Mouse (Mus musculus) cerebellum, postnatal 4 days (tissue): ENCODE results near the gene Gm2310.
"Not testable (repeated sequence)": the region's sequence is repeated elsewhere in the genome, so short reads cannot be mapped to it uniquely, and the experiment has no call there.

ENCODE experiments used
- DNase-seq, 2 experiments: peaks; one replicate each; pipeline ENCODE4 v3.0.0; 2022; ENCODE audit warnings: low spot score in 2 of 2, mixed read lengths in 1 of 2

Gene Gm2310

GRCm38 (mm10) chr15:8519853-8520252 lies at the start of gene Gm2310:
Gene Gm2310, minus strand, starts transcription at chr15:8519953.
- DNase-seq: not testable (repeated sequence)

GRCm38 (mm10) chr15:8568645-8569528 lies 49.1 kb upstream of the Gm2310 start:
- DNase-seq: peak; percentile 29 to 70

GRCm38 (mm10) chr15:8568286-8568644 lies 48.5 kb upstream of the Gm2310 start:
- DNase-seq: no peak

DNA sequence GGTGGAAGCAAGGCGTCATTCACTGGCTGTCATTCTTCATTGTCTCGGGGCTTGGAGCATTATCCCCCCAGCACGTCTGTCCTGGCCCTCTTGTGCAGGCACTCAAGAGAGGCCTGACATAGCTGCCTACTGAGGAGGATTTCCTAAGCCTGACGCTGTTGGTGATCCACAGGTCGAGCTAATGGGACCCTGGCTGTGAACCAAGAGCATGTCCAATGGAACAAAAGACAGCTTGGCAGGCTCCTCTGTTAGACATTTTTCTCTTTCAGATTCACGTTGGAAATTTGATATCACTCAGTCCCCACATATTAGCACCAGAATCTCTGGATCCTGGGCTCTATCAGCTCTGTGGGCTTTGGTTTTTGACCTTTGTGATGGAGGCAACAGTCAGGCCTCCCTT lies 45.7 kb upstream of the Gm2310 start:
- DNase-seq: no peak

- no peak for DNase-seq
Observed at GRCm38 (mm10) chr15:8564331-8564730, 44.6 kb upstream of the Gm2310 start.

DNA sequence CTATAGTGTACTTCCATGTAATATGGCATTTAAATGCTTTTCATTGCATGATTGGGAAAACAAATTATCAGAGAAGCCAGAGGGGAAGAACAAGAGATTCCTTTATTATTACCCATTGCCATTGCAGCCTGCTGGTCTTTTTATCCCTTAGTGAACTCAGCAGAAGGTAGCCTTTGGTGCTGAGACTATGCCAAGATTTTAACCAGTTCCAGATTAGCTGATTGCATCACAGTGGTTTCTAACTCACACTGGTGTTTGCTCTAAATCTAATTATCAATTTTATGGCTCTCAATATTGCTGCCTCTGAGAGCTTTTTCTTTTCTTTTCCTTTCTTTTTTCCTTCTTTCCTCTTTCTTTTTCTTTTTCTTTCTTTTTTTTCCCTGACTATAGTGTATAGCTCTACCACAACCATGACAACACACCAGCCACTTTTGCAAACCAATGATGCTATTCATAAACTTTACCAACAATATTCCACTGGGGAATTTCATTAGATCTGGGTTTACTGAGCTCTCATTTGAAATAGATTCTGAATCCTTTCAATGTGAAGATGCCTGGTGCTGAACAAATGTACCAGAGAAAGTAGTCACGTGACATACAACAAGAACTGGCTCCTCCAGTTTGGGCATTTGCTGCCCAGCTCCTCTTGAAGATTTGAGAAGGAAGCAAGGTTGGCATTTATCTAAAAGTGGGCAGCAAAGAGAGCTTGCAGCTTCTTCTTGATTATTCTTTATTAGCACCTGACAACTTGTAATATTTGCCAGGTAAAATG lies 43.9 kb upstream of the Gm2310 start:
- DNase-seq: no peak

DNA sequence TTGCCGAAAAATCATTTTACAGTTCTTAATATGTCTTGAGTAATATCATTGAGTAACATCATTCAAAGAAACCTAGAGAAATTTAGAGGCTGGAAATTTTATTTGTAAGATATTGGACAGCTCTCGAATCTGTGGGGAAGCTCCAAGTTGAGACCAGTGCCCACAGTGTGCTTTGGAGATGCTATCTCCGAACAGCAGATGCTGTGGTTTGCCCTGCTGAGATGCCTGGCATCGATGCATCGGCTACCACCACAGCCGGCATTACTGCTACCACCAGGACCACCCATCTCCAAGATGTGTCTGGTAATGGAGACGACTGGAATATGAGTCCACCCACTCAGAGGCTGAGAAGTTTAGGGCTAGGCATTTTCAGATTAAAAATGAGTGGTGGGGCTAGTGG lies 43.0 kb upstream of the Gm2310 start:
- DNase-seq: no peak

DNA sequence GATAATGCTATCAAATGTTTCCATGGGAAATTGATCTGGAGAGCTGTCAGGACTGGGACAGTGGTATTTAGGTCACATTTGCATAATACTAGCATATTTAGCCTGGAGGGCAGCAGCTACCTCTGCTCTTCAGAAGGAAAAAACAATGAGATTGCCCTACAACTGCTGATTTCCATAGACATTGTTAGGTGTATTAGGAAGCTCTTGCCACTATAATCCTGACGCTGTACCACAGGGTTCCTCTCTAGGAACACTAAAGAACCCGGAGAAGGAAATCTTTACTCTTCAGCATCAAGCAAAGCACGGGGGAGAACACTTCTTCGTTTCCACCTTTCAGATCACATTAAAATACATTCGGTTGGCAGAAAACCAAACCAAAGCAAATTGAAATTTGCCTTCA lies 11.4 kb upstream of the Gm2310 start:
- DNase-seq: no peak

GRCm38 (mm10) chr15:8512957-8513356 lies 6.8 kb downstream of the Gm2310 start:
- no peak for DNase-seq

- DNase-seq: no peak
Observed at GRCm38 (mm10) chr15:8511861-8512260, 7.9 kb downstream of the Gm2310 start.

DNA sequence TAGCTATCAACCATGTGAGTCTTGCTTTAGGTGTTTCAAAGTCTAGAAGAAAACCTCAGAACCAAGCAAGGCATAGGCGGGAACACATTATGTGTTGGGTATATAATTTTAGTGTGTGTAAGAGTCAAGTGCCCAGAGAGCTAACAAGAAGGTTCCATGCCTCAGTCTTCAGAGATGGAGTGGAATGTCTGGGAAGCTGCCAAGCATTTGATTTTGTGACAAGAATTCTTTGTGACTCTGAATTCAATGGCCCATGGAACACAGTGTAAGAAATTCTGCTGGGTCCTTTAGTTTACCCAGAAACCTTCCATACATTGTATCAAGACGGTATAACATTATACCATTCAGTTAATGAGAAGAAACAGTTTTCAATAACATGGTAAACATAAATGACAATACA lies 17.3 kb downstream of the Gm2310 start:
- no peak for DNase-seq

- no peak for DNase-seq
Observed at GRCm38 (mm10) chr15:8485261-8485660, 34.5 kb downstream of the Gm2310 start.

- no peak for DNase-seq
Observed at GRCm38 (mm10) chr15:8469006-8469575, 50.7 kb downstream of the Gm2310 start.
